Mouse (Mus musculus) stomach, embryonic 14.5 days (tissue): ENCODE data around the gene Cry2. TPM values are rescaled to one million over a fixed set of nuclear protein-coding genes. Genes with fewer than 3 reads are reported as not detected.

ENCODE experiments used
- ATAC-seq: fragments of 200-750 bp; cut with Nextera tagmentation; 2 replicates; pipeline ENCODE4 v1.8.0; 2017; ENCODE audit warnings: low read depth, moderate TSS enrichment; ENCODE audit not compliant: insufficient number of reproducible peaks, insufficient read depth, low FRiP score
- H3K27ac ChIP-seq: fragments of 300-500 bp; sonication (generic); 2 replicates; pipeline ENCODE4 v1.5.1; 2014; ENCODE audit warnings: mild to moderate bottlenecking, low read length, moderate library complexity, mixed read lengths
- H3K27me3 ChIP-seq: fragments of 300-500 bp; sonication (generic); 2 replicates; pipeline ENCODE4 v1.6.1; 2014; ENCODE audit warnings: low read length, control low read depth, mixed read lengths; ENCODE audit not compliant: control insufficient read depth, insufficient read depth
- H3K36me3 ChIP-seq: fragments of 300-500 bp; sonication (generic); 2 replicates; pipeline ENCODE4 v1.6.1; 2014; ENCODE audit warnings: mild to moderate bottlenecking, control low read depth, low read length, moderate library complexity, mixed read lengths; ENCODE audit not compliant: control insufficient read depth, insufficient read depth
- H3K4me1 ChIP-seq: fragments of 300-500 bp; sonication (generic); 2 replicates; pipeline ENCODE4 v1.6.1; 2014; ENCODE audit warnings: low read length, control low read depth, mixed read lengths; ENCODE audit not compliant: control insufficient read depth, insufficient read depth
- H3K4me2 ChIP-seq: fragments of 300-500 bp; sonication (generic); replicated peaks from 2 replicates; pipeline ENCODE4 v1.6.1; 2014; ENCODE audit warnings: low read depth, low read length, control low read depth
- H3K4me3 ChIP-seq: fragments of 300-500 bp; sonication (generic); 2 replicates; pipeline ENCODE4 v1.5.1; 2014; ENCODE audit warnings: low read depth, low read length, control low read depth
- H3K9ac ChIP-seq: fragments of 300-500 bp; sonication (generic); replicated peaks from 2 replicates; pipeline ENCODE4 v1.6.1; 2014; ENCODE audit warnings: low read depth, mild to moderate bottlenecking, control low read depth, low read length, moderate library complexity, mixed read lengths
- H3K9me3 ChIP-seq: fragments of 300-500 bp; sonication (generic); 2 replicates; pipeline ENCODE4 v1.6.1; 2016; ENCODE audit warnings: low read depth, low read length, control low read depth; ENCODE audit not compliant: control insufficient read depth
- WGBS: fragments of 180-500 bp; shearing (Covaris S2); extraction: QIAGEN DNeasy Blood & Tissue Kit; methylation state at CpG from one replicate; pipeline ENCODE4 v1.1.7; 2014; 5-methylcytosine and 5-hydroxymethylcytosine counted together
- polyA plus RNA-seq: library from polyadenylated mRNA; unstranded; fragments of >200 nt; fragmentation: Nextera tagmentation; extraction: Ambion mirVana; gene quantifications from 2 replicates; pipeline ENCODE4 v1.2.1, GENCODE M21; 2014

Cry2 gene
- polyA plus RNA-seq, 1 experiment from 2014 or later = 25.7 TPM

DNA sequence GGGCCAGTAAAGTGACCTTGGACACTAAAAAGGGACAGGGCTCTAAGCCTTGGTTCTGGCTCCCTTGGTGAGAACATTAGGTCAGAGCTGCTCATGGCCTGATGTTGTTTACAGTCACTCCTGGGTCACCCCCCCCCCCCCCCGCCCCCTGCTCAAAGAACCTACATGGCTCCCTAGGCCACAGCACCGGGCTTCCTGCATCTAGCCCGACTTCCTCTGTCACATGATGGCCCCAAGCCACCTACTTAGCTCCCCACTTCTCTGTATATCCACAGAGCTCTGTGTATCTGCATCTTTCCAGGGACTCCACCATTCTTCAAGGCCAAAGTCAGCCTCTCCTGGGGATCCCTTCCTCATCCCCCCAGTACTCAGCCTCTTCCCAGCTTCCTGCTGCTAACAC is 21.9 kb upstream of the Cry2 start:
- H3K9ac ChIP-seq = no peak overlapping the region
- H3K4me1 ChIP-seq = peaks cover 22% of the 10 kb centered on the region; the same call in 1 of the 2 replicates
- ATAC-seq = no peak
- H3K27me3 ChIP-seq = peaks cover 3% of the 10 kb centered on the region; the same call in 1 of the 2 replicates
- no peaks in the 10 kb centered on the region for H3K9me3 ChIP-seq
- no peak overlapping the region for H3K27ac ChIP-seq
- H3K4me3 ChIP-seq = no peak overlapping the region
- peaks cover 12% of the 10 kb centered on the region; the same call in 1 of the 2 replicates for H3K36me3 ChIP-seq
- 53% methylated on average over 3 of the region's 3 CpGs for WGBS
- no peak overlapping the region for H3K4me2 ChIP-seq

DNA sequence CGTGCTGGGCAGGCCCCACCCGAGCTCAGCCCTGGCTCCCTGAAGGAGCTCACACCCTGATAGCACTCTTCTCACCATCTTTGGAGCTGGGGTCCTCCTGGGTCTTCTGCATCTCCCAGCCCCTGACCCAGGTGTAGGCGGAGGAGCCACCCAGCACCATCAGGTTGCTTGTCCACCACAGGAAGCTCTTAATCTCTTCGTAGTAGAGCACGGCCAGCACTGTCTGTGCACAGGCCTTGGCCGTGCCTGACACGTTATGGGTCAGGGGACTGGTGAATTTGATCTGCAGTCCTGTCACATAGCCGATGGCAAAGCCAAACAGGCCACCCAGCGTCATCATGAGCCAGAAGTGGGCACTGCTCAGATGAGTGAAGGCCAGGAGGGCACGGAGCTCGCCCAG is 20.3 kb upstream of the Cry2 start:
- H3K4me3 ChIP-seq = no peak overlapping the region
- H3K27me3 ChIP-seq = no peaks in the 10 kb centered on the region
- peaks cover 22% of the 10 kb centered on the region; the same call in 1 of the 2 replicates for H3K4me1 ChIP-seq

DNA sequence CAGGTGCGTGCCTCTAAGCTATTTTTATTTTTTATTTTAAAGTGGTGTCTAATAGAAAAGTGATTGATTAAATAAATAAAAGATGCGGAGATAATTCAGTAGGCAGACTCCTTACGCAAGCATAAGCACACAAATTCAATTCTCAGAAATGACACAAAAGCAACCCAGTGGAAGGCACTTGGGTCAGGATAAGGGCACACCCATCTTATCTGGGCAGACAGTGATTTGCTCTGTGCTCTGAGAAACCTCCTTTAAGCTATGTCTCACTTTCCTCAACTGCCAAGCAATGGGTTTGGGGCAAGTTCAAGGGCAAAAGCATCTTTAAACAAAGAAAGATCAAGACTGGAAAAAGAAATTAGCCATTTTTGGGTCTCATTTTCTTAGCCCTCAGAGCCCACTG is 17.3 kb upstream of the Cry2 start:
- Histone ChIP-seq H3K4me1 (no peaks in the 10 kb centered on the region), H3K27me3 (no peaks in the 10 kb centered on the region), H3K27ac (no peak overlapping the region), H3K4me2 (no peak overlapping the region), H3K9me3 (no peaks in the 10 kb centered on the region), H3K4me3 (no peak overlapping the region), H3K36me3 (peaks cover 12% of the 10 kb centered on the region; the same call in 1 of the 2 replicates), H3K9ac (no peak overlapping the region)
- ATAC-seq = no peak
- 90% methylated on average over 3 of the region's 3 CpGs for WGBS

More for the DNA sequence above, 20.3 kb upstream of the Cry2 start:
- H3K27ac ChIP-seq = no peak overlapping the region
- peaks cover 12% of the 10 kb centered on the region; the same call in 1 of the 2 replicates for H3K36me3 ChIP-seq
- ATAC-seq = no peak
- no peak overlapping the region for H3K9ac ChIP-seq
- no peak overlapping the region for H3K4me2 ChIP-seq
- H3K9me3 ChIP-seq = no peaks in the 10 kb centered on the region
- 92% methylated on average over 11 of the region's 11 CpGs for WGBS

DNA sequence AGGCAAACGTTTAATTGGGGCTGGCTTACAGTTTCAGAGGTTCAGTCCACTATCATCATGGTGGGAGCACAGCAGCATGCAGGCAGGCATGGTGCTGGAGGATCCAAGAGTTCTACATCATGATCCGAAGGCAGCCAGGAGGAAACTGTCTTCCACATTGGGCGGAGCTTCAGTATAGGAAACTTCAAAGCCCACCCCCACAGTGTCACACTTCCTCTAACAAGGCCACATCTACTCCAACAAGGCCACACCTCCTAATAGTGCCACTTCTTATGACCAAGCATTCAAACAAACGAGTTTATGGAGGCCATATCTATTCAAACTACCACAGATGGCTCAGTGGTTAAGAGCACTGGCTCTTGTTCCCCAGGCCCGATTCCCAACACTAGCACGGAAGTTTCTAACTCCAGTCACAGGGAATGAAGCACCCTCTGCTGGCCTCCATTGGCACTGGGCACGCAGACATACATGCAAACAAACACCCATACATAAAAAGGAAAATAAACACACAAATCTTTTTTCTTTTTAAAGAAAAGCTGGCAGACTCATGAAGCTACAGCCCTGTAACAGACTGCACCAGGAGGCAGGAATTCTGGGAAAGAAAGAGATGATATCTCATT is 13.4 kb upstream of the Cry2 start:
- WGBS = 66% methylated on average over 7 of the region's 7 CpGs
- ATAC-seq = no peak
- H3K9me3 ChIP-seq = no peaks in the 10 kb centered on the region

DNA sequence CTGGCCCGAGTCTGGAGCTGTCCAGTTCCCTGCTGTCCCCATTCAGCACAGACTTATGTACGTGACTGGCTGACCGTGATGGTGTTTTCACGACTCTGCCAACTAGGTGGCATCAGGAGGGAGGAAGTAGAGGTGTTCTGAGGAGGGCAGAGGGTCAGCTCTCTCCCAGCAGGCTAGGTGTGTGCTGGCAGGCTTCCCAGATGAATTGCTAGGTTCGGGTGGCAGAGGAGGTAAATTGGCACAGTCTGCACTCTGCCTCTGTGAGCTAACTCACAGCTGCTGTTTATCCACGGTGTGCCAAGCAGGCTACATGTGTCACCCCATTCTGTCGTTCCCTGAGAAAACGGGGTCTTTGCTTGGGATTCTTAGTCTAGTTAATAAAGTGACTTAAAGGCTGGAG is 12.8 kb upstream of the Cry2 start:
- no peak overlapping the region for H3K4me3 ChIP-seq
- H3K4me2 ChIP-seq = no peak overlapping the region
- WGBS = 74% methylated on average over 8 of the region's 8 CpGs
- H3K9me3 ChIP-seq = no peaks in the 10 kb centered on the region
- H3K27me3 ChIP-seq = no peaks in the 10 kb centered on the region
- H3K36me3 ChIP-seq = no peaks in the 10 kb centered on the region
- no peak overlapping the region for H3K9ac ChIP-seq
- ATAC-seq = no peak
- no peak overlapping the region for H3K27ac ChIP-seq
- no peaks in the 10 kb centered on the region for H3K4me1 ChIP-seq

More for the DNA sequence above, 13.4 kb upstream of the Cry2 start:
- Histone ChIP-seq H3K27me3 (no peaks in the 10 kb centered on the region), H3K27ac (no peak overlapping the region), H3K4me3 (no peak overlapping the region), H3K36me3 (no peaks in the 10 kb centered on the region), H3K9ac (no peak overlapping the region), H3K4me2 (no peak overlapping the region), H3K4me1 (no peaks in the 10 kb centered on the region)

DNA sequence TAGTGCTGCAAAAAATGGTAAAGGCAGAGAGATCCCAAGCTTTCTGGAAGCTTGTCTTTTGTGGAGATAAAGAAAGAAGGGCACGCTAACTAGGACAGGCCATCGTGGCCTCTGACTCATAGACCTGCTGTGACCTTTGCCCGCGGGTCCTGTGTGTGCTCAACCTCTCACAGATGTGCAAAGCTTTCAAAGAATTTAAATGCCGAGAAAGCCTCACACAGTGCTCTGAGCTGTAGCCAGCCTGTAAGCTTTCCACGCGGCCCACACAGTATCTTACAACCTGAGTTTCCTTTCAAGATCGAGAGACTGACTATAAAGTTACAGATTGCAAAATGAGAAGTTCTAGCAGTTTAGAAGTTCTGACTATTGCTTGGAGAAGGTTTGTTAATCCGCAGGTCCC is 12.0 kb upstream of the Cry2 start:
- Histone ChIP-seq H3K9me3 (no peaks in the 10 kb centered on the region), H3K9ac (no peak overlapping the region), H3K36me3 (no peaks in the 10 kb centered on the region), H3K27ac (no peak overlapping the region), H3K4me3 (no peak overlapping the region), H3K4me2 (no peak overlapping the region), H3K4me1 (no peaks in the 10 kb centered on the region), H3K27me3 (no peaks in the 10 kb centered on the region)
- WGBS = 48% methylated on average over 9 of the region's 9 CpGs
- ATAC-seq = no peak

DNA sequence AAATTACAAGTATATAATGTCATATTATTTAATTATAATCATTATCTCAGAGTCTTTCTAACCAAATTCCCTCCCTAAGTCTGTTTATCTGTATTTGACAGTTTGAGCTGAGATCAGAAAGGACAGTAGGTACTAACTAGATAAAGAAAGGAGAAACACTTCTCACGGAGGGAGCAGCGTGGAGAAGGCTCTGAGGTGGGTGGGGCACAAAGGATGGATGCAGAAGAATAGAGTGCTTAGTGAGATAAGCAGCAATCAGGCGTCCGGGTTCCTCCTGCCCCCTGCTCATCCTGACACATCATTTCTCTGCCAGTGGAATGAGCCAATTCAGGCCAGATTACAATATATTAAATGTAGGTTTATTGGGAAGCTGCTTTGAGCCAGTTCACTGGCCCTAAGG is 10.5 kb upstream of the Cry2 start:
- no peak overlapping the region for H3K4me2 ChIP-seq
- no peak overlapping the region for H3K4me3 ChIP-seq
- H3K36me3 ChIP-seq = no peaks in the 10 kb centered on the region
- WGBS = 35% methylated on average over 4 of the region's 4 CpGs
- no peaks in the 10 kb centered on the region for H3K4me1 ChIP-seq
- no peak for ATAC-seq
- no peak overlapping the region for H3K9ac ChIP-seq
- H3K9me3 ChIP-seq = no peaks in the 10 kb centered on the region
- no peaks in the 10 kb centered on the region for H3K27me3 ChIP-seq
- H3K27ac ChIP-seq = no peak overlapping the region

DNA sequence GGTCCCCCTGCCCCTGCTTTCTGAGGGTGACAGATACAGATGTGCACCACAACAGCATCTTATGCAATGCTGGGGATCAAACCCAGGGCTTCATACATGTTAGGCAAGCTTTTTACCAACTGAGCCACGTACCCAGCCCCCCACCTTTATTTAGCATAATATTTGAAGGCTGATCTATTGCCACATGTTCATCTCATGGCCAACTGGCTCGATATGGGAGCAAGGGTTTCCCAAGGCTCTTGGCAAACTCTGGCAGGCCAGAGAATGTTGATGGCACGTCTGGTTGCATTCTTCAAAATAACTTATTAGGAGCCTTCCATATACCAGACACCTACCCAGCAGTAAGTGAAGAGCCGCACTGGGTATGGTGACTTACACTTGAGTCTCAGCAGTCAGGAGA is 9.5 kb upstream of the Cry2 start:
- Histone ChIP-seq H3K9me3 (no peaks in the 10 kb centered on the region), H3K27me3 (no peaks in the 10 kb centered on the region), H3K4me1 (no peaks in the 10 kb centered on the region), H3K9ac (no peak overlapping the region), H3K4me2 (no peak overlapping the region), H3K4me3 (no peak overlapping the region), H3K36me3 (no peaks in the 10 kb centered on the region), H3K27ac (no peak overlapping the region)
- no peak for ATAC-seq
- 81% methylated on average over 4 of the region's 4 CpGs for WGBS

DNA sequence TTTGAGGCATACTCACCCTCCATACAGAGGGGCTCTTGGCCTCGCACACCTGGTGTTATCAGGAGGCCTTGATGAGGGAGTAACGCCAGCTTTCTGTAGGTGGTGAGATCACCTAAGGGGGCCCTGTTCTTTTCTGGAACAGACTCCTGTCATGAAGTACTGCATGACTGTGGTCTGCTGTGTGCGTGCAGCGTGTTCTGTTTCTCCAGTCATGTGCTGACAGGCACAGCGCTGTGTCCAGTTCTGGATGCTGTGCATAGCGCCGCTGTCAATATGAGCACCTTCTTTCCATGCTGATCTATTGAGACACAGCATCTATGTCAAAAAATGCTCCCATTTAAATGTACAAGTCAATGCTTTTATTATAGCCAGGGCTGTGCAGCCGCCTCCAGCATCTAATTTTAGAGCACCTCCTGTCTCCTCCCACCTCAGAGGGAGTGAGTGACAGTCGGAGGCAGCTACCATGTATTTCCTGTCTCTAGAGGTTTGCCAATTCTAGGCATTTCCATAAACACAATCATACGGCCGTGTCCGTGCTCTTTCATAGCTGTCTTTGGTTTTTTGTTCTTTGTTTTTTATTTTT is 8.7 kb upstream of the Cry2 start:
- no peak overlapping the region for H3K9ac ChIP-seq
- H3K36me3 ChIP-seq = no peaks in the 10 kb centered on the region
- no peak overlapping the region for H3K4me2 ChIP-seq
- no peaks in the 10 kb centered on the region for H3K27me3 ChIP-seq
- H3K4me3 ChIP-seq = no peak overlapping the region
- WGBS = 75% methylated on average over 12 of the region's 12 CpGs
- H3K27ac ChIP-seq = no peak overlapping the region
- ATAC-seq = no peak
- H3K4me1 ChIP-seq = no peaks in the 10 kb centered on the region; the same call in 1 of the 2 replicates
- no peaks in the 10 kb centered on the region for H3K9me3 ChIP-seq
